Mouse (Mus musculus) layer of hippocampus, adult 11-12 months (tissue): ENCODE measurements around the gene Arhgef16.

Experiments used
- DNase-seq: peaks from one replicate; pipeline ENCODE4 v3.0.0; 2022; ENCODE audit warnings: low spot score

Gene Arhgef16

GRCm38 (mm10) chr4:154301466-154301881 is at the start of gene Arhgef16:
Gene Arhgef16, minus strand, starts transcription at chr4:154301676.
- peak; percentile 39 for DNase-seq

- no peak for DNase-seq
Observed at GRCm38 (mm10) chr4:154348197-154348786, 46.8 kb upstream of the Arhgef16 start.

GRCm38 (mm10) chr4:154346731-154347522 is 45.5 kb upstream of the Arhgef16 start:
- no peak for DNase-seq

- no peak for DNase-seq
Observed at GRCm38 (mm10) chr4:154336650-154337049, 35.2 kb upstream of the Arhgef16 start.

- peak; percentile 64 for DNase-seq
Observed at GRCm38 (mm10) chr4:154335761-154336160, 34.3 kb upstream of the Arhgef16 start, which contains the start of gene B230104I21Rik. Gene B230104I21Rik, plus strand, starts transcription at chr4:154336127.

- DNase-seq: no peak
Observed at GRCm38 (mm10) chr4:154334699-154335402, 33.4 kb upstream of the Arhgef16 start.

- no peak for DNase-seq
Observed at GRCm38 (mm10) chr4:154333300-154333699, 31.8 kb upstream of the Arhgef16 start.

GRCm38 (mm10) chr4:154331271-154331670 is 29.8 kb upstream of the Arhgef16 start:
- DNase-seq: no peak

GRCm38 (mm10) chr4:154330001-154330400 is 28.5 kb upstream of the Arhgef16 start:
- no peak for DNase-seq

GRCm38 (mm10) chr4:154328836-154329235 is 27.4 kb upstream of the Arhgef16 start:
- DNase-seq: peak; percentile 83

- no peak for DNase-seq
Observed at GRCm38 (mm10) chr4:154328431-154328830, 27.0 kb upstream of the Arhgef16 start.

- no peak for DNase-seq
Observed at GRCm38 (mm10) chr4:154325410-154325809, 23.9 kb upstream of the Arhgef16 start.

- no peak for DNase-seq
Observed at GRCm38 (mm10) chr4:154313622-154313967, 12.1 kb upstream of the Arhgef16 start.

GRCm38 (mm10) chr4:154312935-154313621 is 11.6 kb upstream of the Arhgef16 start:
- peak; percentile 41 for DNase-seq

GRCm38 (mm10) chr4:154312143-154312812 is 10.8 kb upstream of the Arhgef16 start:
- no peak for DNase-seq

GRCm38 (mm10) chr4:154310576-154311262 is 9.2 kb upstream of the Arhgef16 start:
- DNase-seq: no peak

GRCm38 (mm10) chr4:154309131-154309530 is 7.7 kb upstream of the Arhgef16 start:
- no peak for DNase-seq

GRCm38 (mm10) chr4:154299541-154300271 is 1.8 kb downstream of the Arhgef16 start:
- no peak for DNase-seq

GRCm38 (mm10) chr4:154297761-154298160 is 3.7 kb downstream of the Arhgef16 start:
- no peak for DNase-seq

GRCm38 (mm10) chr4:154294262-154294731 is 7.2 kb downstream of the Arhgef16 start:
- no peak for DNase-seq
